Mouse (Mus musculus) erythroblast, embryonic 14.5 days (primary cell): Measurements from ENCODE around the gene Cdpf1. TPM values are rescaled to one million over a fixed set of nuclear protein-coding genes. Genes with fewer than 3 reads are reported as not detected.

Experiments used
- H3K27me3 ChIP-seq: 2 replicates; pipeline ENCODE4 v1.6.1; 2012; ENCODE audit warnings: inconsistent platforms; ENCODE audit not compliant: control insufficient read depth
- H3K36me3 ChIP-seq: 2 replicates; pipeline ENCODE4 v1.6.1; 2012; ENCODE audit warnings: mild to moderate bottlenecking, inconsistent platforms; ENCODE audit not compliant: control insufficient read depth
- H3K4me1 ChIP-seq: 2 replicates; pipeline ENCODE4 v1.6.1; 2012; ENCODE audit warnings: inconsistent platforms; ENCODE audit not compliant: control insufficient read depth
- H3K4me3 ChIP-seq: replicated peaks from 2 replicates; pipeline ENCODE3; 2012; ENCODE audit warnings: moderate library complexity, mild to moderate bottlenecking, inconsistent platforms
- H3K9me3 ChIP-seq: 2 replicates; pipeline ENCODE4 v1.6.1; 2012; ENCODE audit warnings: low read length, inconsistent platforms, mixed read lengths; ENCODE audit not compliant: control insufficient read depth
- GATA1 ChIP-seq: IDR thresholded peaks from 2 replicates; pipeline ENCODE4 v1.6.1; 2012; ENCODE audit warnings: low read length, inconsistent platforms, mixed read lengths
- TAL1 ChIP-seq: IDR thresholded peaks from 3 replicates; pipeline ENCODE4 v1.6.1; 2012; ENCODE audit warnings: low read length, inconsistent platforms, mixed read lengths
- polyA plus RNA-seq: library from polyadenylated mRNA; stranded (reverse); fragments of >175 nt; gene quantifications from 2 replicates; pipeline ENCODE4 v1.2.3, GENCODE M21; 2012

Cdpf1 gene
- polyA plus RNA-seq, 1 experiment, result 1.8 TPM

DNA sequence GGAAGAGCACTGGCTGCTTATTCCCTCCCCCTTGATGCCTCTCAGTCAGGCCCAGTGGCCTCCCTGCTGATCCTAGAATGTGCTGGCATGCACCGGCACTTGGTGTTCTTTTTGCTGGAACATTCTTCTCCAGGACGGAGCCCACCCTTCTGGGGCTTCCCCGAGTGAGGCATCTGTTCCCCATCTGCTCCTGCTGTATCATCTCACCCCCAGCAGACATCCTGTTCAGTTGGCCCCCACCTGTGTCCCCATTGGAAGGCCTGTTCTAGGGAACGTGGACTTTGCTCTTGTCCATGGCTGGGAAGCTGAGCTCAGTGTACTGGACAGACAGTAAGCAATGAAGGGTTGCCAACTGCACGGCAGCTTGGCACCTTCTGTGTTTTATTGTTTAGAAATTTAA lies 34.7 kb downstream of the Cdpf1 start:
- H3K4me1 ChIP-seq, result no peaks in the 10 kb centered on the region
- no peaks in the 10 kb centered on the region for H3K9me3 ChIP-seq
- H3K27me3 ChIP-seq, result no peaks in the 10 kb centered on the region
- H3K4me3 ChIP-seq, result no peak overlapping the region
- H3K36me3 ChIP-seq, result no peaks in the 10 kb centered on the region
- no peak for TF ChIP-seq GATA1
- no peak for TF ChIP-seq TAL1

DNA sequence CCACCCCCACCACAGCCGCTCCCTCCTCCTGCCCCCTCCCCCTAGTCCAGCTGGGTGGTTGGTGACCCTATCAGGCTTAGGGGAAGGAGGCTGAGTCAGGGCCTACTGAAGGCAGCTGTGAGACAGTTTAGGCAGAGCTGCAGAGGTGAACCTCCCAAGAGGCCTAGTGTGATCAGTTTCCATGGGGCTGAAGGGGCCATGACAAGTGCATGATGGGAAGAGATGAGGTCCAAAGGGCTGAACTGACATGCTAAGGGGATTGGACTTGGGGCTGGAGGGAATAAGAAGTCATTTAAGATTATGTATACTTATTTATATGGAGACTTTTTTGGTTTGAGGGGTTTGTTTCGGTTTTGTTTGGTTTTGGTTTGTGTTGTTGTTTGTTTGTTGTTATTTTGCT lies 35.3 kb downstream of the Cdpf1 start:
- Histone ChIP-seq H3K36me3 (no peaks in the 10 kb centered on the region), H3K4me1 (no peaks in the 10 kb centered on the region), H3K9me3 (no peaks in the 10 kb centered on the region), H3K4me3 (no peak overlapping the region), H3K27me3 (no peaks in the 10 kb centered on the region)
- TF ChIP-seq TAL1 (no peak), GATA1 (no peak)

DNA sequence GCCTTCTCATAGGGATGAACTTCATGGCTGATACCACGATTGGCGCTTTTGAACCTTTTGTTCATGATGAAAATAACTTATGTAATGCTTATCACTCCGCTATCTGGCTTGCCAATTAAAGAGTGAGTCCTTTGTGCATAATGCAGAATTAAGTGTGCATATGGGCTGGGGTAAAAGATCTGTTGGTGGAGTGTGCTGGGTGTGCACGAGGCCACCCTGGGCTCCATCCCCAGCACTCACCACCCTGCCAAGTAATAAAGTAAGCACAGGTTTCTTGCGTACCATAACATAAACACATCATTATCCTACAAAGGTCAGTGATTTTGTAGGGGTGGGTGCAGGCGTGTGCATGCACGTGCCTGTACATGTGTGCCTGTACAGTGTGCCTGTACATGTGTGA lies 36.5 kb downstream of the Cdpf1 start:
- TF ChIP-seq GATA1, result no peak
- TF ChIP-seq TAL1, result no peak

DNA sequence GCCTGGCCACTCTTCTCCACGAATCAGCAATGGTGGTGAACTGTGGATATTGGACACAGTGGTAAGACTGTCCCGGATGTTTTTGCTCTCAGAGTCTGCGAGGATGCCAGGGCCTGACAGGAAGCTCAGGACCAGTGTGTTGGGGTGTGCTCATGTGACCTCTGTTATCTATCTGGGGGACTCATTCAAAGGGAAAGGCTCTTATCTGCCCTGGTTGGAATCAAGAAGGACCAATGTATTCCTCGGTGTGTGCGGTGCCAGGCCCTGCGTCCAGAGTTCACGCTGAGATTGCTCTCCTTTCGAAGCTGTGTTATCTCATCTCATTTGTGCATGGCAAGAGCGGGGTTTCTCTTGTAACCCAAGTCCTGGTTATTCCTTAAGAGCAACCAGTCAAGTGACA lies 37.1 kb downstream of the Cdpf1 start:
- Histone ChIP-seq H3K27me3 (no peaks in the 10 kb centered on the region), H3K9me3 (no peaks in the 10 kb centered on the region), H3K4me1 (no peaks in the 10 kb centered on the region), H3K4me3 (no peak overlapping the region), H3K36me3 (no peaks in the 10 kb centered on the region)
- TF ChIP-seq GATA1, result no peak

More for the DNA sequence above, 36.5 kb downstream of the Cdpf1 start:
- Histone ChIP-seq H3K27me3 (no peaks in the 10 kb centered on the region), H3K36me3 (no peaks in the 10 kb centered on the region), H3K4me1 (no peaks in the 10 kb centered on the region), H3K9me3 (no peaks in the 10 kb centered on the region), H3K4me3 (no peak overlapping the region)

DNA sequence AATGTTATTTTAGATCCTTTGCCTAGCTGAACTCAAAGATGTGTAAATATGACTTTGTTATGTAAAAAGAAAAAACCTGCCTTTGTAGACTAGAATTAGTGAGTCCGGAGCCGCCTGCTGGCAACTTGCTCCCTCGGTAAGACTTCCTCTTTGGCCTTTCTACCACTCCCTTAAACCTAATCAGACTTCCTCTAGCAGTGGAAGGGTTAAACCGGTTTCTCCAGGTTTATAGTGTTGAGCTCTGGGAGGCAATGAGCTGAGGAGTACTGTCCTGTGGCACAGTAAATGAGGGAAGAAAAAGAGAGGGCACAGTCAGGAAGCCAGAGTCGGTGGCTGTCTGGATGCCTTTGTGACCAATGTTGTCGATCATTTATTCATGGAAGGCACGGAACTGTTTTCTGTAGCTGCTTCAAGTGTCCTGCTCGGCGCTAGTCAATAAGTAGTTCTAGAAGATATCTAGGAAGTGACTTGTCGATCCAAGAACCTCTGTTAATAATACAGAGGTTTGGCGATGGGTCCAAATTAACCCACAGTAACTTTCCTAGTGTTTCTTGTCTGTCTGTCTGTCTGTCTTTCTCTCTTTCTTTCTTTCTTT lies 39.3 kb downstream of the Cdpf1 start:
- no peaks in the 10 kb centered on the region for H3K9me3 ChIP-seq
- TF ChIP-seq TAL1 (no peak), GATA1 (no peak)
- no peaks in the 10 kb centered on the region for H3K27me3 ChIP-seq
- H3K4me1 ChIP-seq, result no peaks in the 10 kb centered on the region
- H3K36me3 ChIP-seq, result no peaks in the 10 kb centered on the region
- no peak overlapping the region for H3K4me3 ChIP-seq

DNA sequence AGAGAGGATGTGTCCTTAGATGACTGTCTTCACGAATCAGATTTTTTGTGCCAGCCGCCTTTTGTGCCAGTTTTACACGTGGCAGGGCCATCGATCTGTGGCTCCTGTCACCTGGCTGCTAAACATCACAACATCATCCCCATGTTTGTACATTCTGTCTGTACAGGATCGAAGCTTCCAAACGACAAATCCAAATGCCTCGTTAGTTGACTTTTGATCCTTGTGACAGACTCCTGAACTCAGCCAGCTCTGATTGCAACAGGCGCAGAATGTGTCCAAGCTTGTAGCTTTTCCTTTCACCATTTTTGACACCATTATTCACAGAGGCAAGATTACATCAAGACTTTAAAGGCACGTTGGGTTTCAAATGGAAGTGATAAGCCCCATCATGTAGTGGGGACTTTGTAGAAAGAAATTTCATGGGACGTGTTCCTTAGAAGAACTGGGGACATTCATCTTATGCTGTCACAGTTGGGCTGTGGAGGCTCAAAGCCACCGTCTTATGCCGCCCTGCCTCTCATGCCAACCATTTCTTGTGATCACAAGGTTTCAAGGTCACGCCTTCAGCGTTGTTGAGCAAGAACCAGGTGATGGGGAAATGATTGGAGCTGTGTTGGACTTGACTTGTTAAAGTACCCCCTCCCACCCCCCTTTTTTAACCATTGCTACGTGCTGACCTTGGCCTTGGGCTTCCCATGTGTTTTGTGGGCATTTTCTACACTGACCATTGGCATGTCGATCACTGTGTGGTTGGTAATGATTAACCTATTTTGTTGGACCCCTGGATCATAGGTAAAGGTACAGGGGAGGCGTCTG lies 40.0 kb downstream of the Cdpf1 start:
- no peak for TF ChIP-seq GATA1
- Histone ChIP-seq H3K4me1 (no peaks in the 10 kb centered on the region), H3K36me3 (no peaks in the 10 kb centered on the region), H3K9me3 (no peaks in the 10 kb centered on the region), H3K27me3 (no peaks in the 10 kb centered on the region), H3K4me3 (no peak overlapping the region)

DNA sequence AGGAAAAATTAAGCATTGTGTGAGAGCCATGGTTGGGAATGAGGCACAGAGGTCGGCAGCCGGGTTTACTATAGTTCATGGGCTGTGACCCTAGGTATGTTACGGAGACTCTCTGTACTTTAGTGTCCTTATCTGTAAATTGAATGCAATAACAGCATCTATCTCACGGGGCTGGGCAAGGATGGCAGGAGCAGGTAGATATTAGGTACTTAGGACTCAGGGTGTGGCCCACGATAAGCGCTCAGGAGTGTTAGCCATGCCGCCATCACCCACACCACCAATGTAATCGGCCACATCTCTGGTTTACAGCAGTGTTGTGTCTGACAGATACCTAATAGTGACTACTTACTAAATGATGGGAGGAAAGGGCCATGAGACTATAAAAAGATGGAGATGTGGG lies 42.5 kb downstream of the Cdpf1 start:
- Histone ChIP-seq H3K4me3 (no peak overlapping the region), H3K36me3 (no peaks in the 10 kb centered on the region), H3K4me1 (no peaks in the 10 kb centered on the region), H3K9me3 (no peaks in the 10 kb centered on the region), H3K27me3 (no peaks in the 10 kb centered on the region)
- TF ChIP-seq GATA1 (no peak), TAL1 (no peak)

DNA sequence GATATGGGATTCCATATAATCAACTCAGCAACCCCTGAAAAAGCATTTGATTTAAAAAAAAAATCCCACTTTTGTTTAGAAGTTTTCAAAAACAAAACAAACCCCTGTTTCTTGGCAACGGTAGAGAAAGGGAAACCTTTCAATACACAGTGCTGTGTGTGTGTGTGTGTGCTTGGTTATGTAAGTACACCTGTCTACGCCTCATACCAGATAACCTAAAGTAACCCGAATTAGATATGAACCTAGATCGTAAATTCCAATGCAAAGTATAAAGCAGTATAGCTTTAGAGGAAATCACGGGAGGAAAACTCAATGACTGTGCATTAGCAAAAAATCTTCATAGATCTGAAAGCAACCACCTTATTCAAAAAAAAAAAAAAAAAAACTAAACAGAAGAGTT lies 44.8 kb downstream of the Cdpf1 start:
- H3K9me3 ChIP-seq, result no peaks in the 10 kb centered on the region
- H3K36me3 ChIP-seq, result no peaks in the 10 kb centered on the region
- H3K27me3 ChIP-seq, result no peaks in the 10 kb centered on the region
- no peak for TF ChIP-seq GATA1
- TF ChIP-seq TAL1, result no peak
- no peaks in the 10 kb centered on the region for H3K4me1 ChIP-seq
- no peak overlapping the region for H3K4me3 ChIP-seq

DNA sequence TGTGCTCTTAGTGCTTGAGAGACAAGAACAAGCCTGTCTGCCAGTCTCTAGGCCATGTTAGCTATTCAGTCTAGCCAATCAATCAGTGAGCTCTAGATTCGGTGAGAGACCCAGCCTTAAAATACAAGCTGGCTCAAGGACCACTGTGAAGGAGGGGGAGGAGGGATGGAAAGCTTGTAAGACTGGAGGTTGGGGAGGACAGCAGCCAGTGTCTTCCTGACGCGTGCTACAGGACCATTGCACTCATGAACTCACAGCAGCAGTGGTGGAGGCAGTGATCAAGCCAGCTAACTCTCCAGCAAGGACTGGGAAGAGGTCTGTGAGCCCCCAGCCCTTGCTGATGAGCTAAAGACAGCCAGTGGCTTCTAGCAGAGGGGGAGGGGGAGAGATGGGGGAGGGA lies 46.5 kb downstream of the Cdpf1 start:
- Histone ChIP-seq H3K9me3 (no peaks in the 10 kb centered on the region), H3K4me3 (no peak overlapping the region), H3K36me3 (no peaks in the 10 kb centered on the region), H3K4me1 (no peaks in the 10 kb centered on the region), H3K27me3 (no peaks in the 10 kb centered on the region)
- no peak for TF ChIP-seq TAL1
- no peak for TF ChIP-seq GATA1
